Mouse (Mus musculus): ENCODE measurements at regions not wholly inside any gene's neighbourhood (a gene's known extent, or its start where the extent isn't known, plus 50 kb on each side); places are given as distances from the start of the nearest gene placed in this dataset.

DNA sequence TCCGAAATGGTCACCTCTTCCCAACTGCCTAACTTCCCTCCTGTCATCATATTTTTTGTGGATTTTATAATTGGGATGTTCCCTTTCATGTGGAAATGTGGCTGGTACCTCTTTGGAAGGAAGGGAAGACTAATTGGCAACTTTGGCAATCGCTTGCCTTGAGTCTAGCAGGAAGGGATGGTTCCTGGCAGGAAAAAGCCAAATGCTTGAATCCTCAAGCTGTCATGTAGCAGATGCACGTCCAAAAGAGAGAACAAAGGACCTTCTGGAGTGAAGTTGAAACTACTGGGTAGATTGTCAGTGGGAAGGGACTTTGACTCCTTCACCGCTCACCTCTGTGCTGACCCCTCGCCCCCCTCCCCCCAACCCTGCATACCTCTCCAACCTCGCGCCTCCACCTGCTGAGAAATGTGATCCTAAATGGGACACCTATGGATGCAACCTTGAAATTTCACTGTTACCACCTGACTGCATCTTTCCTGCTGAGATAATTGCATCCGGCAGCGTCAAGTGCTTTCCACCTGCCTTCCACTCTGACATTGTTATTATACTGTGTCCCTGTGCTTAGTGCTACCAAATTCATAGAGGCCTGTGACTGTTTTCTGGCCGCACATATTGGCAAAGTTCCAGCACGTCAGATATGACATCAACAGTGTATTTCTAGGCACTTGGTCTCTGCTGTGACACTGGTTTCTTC lies 159.6 kb upstream of the Lsm8 start:
- no peaks in the 10 kb centered on the region for H3K27me3 ChIP-seq (replicated peaks)
- H3K36me3 ChIP-seq (replicated peaks) = no peaks in the 10 kb centered on the region
- H3K4me3 ChIP-seq = no peak overlapping the region
- no peak overlapping the region for H3K27ac ChIP-seq
- H3K9ac ChIP-seq = no peak overlapping the region
- H3K4me2 ChIP-seq = no peak overlapping the region
- ATAC-seq (replicated peaks) = peak; percentile 56; the same call in 1 of the 2 replicates
- WGBS = 50% methylated on average over 11 of the region's 11 CpGs
- no peaks in the 10 kb centered on the region for H3K9me3 ChIP-seq
- H3K4me1 ChIP-seq = no peaks in the 10 kb centered on the region

DNA sequence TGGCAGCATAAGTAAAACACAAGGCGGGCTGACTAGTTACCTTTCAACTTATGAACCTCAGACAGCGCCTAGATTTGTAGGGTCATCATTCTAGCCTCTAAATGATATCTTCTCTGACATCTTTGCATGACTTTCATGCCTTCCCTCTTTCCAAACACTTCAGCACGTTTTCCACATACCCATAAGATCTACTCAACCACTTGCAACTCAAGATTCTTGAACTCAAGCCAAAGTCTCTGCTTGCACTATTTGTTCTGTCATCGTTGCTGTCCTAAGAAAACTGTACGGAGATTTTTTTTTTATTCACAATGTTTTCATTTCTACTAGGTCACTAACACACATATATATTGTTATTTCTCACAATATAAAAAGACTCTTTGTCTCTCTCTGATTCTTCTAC lies 150.8 kb upstream of the Lsm8 start:
- peaks cover 10% of the 10 kb centered on the region for H3K4me1 ChIP-seq
- H3K9ac ChIP-seq = no peak overlapping the region
- H3K36me3 ChIP-seq (replicated peaks) = no peaks in the 10 kb centered on the region
- no peaks in the 10 kb centered on the region for H3K9me3 ChIP-seq
- no peak overlapping the region for H3K4me3 ChIP-seq
- no peaks in the 10 kb centered on the region for H3K27me3 ChIP-seq (replicated peaks)
- ATAC-seq (replicated peaks) = no peak
- 87% methylated on average over 5 of the region's 5 CpGs for WGBS
- H3K27ac ChIP-seq = no peak overlapping the region
- no peak overlapping the region for H3K4me2 ChIP-seq

GRCm38 (mm10) chr6:18698989-18699728 lies 149.2 kb upstream of the Lsm8 start:
- Histone ChIP-seq H3K9ac (no peak overlapping the region), H3K9me3 (no peaks in the 10 kb centered on the region), H3K4me2 (peak overlapping the region; percentile 10), H3K4me3 (no peak overlapping the region), H3K4me1 (peaks cover 10% of the 10 kb centered on the region), H3K27ac (peak overlapping the region; percentile 55; the same call in 1 of the 2 replicates), H3K27me3 (replicated peaks) (no peaks in the 10 kb centered on the region), H3K36me3 (replicated peaks) (no peaks in the 10 kb centered on the region)
- ATAC-seq (replicated peaks) = peak; percentile 65
- WGBS = 37% methylated on average over 4 of the region's 4 CpGs

DNA sequence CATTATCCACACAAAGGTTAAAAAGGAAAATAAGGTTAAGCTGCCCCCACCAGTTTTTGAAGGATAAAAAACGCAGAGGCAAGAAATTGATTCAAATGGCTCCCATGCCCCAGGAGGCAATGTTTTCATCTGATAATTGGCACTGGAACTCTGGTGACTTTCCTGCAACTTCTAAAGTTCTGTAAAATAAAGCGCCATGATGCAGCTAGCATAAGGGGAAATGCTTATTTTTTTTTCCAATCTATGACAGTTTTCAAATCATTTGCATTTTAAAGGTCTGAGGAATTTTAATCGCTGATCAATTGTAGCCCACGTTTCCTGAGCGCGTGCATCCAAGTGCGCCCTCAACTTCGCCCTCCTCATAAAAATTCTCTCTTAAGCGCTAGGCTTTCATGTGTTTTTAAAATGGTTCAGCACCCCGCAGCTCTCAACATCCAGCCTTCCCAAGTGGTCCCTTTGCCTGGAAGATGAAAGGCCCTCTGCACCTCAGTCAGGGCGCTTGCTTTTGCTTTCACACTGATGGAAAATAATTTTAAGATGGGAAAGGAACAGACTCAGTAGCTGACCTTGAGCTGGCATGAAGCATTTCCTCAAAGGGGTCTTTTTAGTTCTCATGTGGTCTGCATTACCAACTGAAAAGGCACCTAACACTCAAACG lies 148.5 kb upstream of the Lsm8 start:
- peak; percentile 93 for ATAC-seq (replicated peaks)
- no peaks in the 10 kb centered on the region for H3K36me3 ChIP-seq (replicated peaks)
- 14% methylated on average over 12 of the region's 12 CpGs for whole genome bisulfite sequencing
- H3K27ac ChIP-seq = peak overlapping the region; percentile 55
- H3K4me3 ChIP-seq = no peak overlapping the region
- peak overlapping the region; percentile 10 for H3K4me2 ChIP-seq
- H3K27me3 ChIP-seq (replicated peaks) = no peaks in the 10 kb centered on the region
- no peak overlapping the region for H3K9ac ChIP-seq
- peaks cover 10% of the 10 kb centered on the region for H3K4me1 ChIP-seq
- H3K9me3 ChIP-seq = no peaks in the 10 kb centered on the region

GRCm38 (mm10) chr6:18710763-18711162 lies 137.6 kb upstream of the Lsm8 start:
- Histone ChIP-seq H3K9me3 (no peaks in the 10 kb centered on the region), H3K36me3 (replicated peaks) (no peaks in the 10 kb centered on the region), H3K4me2 (no peak overlapping the region), H3K9ac (no peak overlapping the region), H3K27ac (peak overlapping the region; percentile 36; the same call in 1 of the 2 replicates), H3K4me3 (no peak overlapping the region), H3K27me3 (replicated peaks) (no peaks in the 10 kb centered on the region), H3K4me1 (no peaks in the 10 kb centered on the region)
- 0 out of 2 replicates have a peak, but pooled peaks have one; percentile 45 for ATAC-seq (replicated peaks)
- 89% methylated on average over 1 of the region's 1 CpGs for WGBS

DNA sequence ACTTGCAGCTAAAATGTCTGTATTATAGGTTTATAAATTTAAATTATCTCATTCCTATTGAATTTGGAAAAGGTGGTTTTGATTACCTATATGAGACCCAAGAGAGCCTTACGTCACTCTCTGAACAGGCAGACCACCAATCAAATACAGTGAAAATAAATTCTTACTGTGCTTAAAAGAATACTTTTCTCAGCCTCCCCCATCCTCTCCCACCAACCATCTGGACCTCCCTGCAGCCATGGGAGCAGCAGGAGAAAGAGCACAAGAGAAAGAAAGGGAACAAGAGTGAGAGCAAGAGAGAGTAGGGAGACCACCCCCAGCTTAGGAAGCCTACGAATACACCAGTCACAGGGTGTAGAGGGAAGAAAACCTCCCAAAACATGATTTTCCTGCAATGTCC lies 99.5 kb upstream of the Lsm8 start:
- WGBS = 66% methylated on average over 2 of the region's 2 CpGs
- no peak for ATAC-seq (replicated peaks)

DNA sequence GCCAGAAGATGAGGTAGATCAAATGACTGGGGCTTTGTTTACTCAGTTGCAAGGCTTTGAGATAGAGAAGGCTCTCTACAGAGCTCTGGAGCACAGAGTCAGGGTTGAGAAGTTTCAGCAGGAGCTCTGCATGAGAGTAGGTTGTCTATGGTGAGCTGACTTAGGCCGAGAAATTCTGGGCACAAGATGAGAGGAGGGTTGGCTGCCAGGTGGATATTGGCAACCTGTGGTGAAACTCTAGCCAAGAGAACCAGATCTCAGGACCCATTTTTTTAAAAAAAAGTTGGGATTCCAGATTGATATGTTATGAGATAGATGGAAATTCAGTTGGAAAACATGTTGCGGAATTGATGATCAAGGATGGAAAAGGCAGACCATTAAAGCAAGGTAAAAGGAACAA lies 83.8 kb upstream of the Lsm8 start:
- 94% methylated on average over 2 of the region's 2 CpGs for WGBS
- no peaks in the 10 kb centered on the region for H3K36me3 ChIP-seq (replicated peaks)

More for the DNA sequence above, 99.5 kb upstream of the Lsm8 start:
- no peak overlapping the region for H3K4me3 ChIP-seq
- no peaks in the 10 kb centered on the region for H3K27me3 ChIP-seq (replicated peaks)
- no peak overlapping the region for H3K9ac ChIP-seq
- no peak overlapping the region for H3K4me2 ChIP-seq
- no peaks in the 10 kb centered on the region for H3K9me3 ChIP-seq
- no peak overlapping the region for H3K27ac ChIP-seq
- H3K36me3 ChIP-seq (replicated peaks) = no peaks in the 10 kb centered on the region
- H3K4me1 ChIP-seq = no peaks in the 10 kb centered on the region

DNA sequence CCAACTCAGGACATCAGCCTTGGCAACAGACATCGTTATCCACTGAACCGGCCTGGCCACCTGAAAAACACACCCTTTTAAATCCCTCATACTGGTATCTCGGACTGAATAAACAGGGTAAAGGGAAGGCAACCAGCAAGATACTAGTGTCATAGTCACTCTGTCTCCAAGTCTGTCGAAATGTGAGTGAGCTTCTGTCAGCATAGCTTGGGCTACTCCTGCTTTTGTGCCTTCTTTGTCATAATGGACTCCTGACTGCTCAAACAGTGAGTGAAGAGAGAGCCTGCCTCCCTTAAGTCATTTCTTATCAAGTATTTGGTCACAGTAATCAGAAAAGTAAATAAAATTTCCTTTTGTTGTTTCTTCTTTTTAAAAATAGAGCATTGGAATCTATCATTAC lies 53.0 kb upstream of the Lsm8 start:
- Histone ChIP-seq H3K27ac (0 out of 2 replicates have a peak overlapping the region, but pooled peaks have one; percentile 25), H3K27me3 (replicated peaks) (no peaks in the 10 kb centered on the region), H3K9ac (no peak overlapping the region), H3K36me3 (replicated peaks) (no peaks in the 10 kb centered on the region), H3K4me3 (no peak overlapping the region), H3K4me1 (no peaks in the 10 kb centered on the region), H3K9me3 (no peaks in the 10 kb centered on the region), H3K4me2 (no peak overlapping the region)
- 46% methylated on average over 4 of the region's 4 CpGs for WGBS
- ATAC-seq (replicated peaks) = peak; percentile 74; the same call in 1 of the 2 replicates

More for the DNA sequence above, 83.8 kb upstream of the Lsm8 start:
- no peak for ATAC-seq (replicated peaks)
- H3K4me1 ChIP-seq = no peaks in the 10 kb centered on the region
- no peak overlapping the region for H3K4me3 ChIP-seq
- H3K9me3 ChIP-seq = no peaks in the 10 kb centered on the region
- no peaks in the 10 kb centered on the region for H3K27me3 ChIP-seq (replicated peaks)
- H3K4me2 ChIP-seq = no peak overlapping the region
- H3K27ac ChIP-seq = no peak overlapping the region
- no peak overlapping the region for H3K9ac ChIP-seq

- Histone ChIP-seq H3K9me3 (no peaks in the 10 kb centered on the region), H3K9ac (no peak overlapping the region), H3K36me3 (replicated peaks) (no peaks in the 10 kb centered on the region), H3K4me1 (no peaks in the 10 kb centered on the region), H3K27me3 (replicated peaks) (no peaks in the 10 kb centered on the region), H3K4me2 (no peak overlapping the region), H3K27ac (no peak overlapping the region), H3K4me3 (no peak overlapping the region)
- WGBS = 14% methylated on average over 1 of the region's 1 CpGs
- peak; percentile 71; the same call in 1 of the 2 replicates for ATAC-seq (replicated peaks)
Observed at GRCm38 (mm10) chr6:18795847-18796246, 52.5 kb upstream of the Lsm8 start.

DNA sequence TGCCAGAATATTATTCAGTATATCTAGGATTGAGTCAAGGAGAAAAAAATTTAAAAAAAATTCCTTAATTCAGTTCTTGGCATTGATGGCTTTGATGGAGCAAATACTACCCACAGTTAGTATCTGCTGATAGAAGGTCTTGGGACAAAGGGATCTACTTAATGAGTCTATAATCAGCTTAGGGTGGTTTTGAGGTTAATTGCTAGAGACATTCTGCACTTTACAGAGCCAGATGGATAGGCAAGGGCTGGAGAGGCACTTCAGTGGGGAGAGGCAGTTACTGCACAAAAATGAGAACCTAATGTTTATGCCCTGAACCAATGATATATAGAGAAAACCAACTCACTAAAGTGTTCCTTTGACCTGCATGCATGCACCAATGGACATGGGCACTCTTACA lies 51.8 kb upstream of the Lsm8 start:
- no peaks in the 10 kb centered on the region for H3K9me3 ChIP-seq
- H3K4me1 ChIP-seq = no peaks in the 10 kb centered on the region
- H3K9ac ChIP-seq = no peak overlapping the region
- H3K27me3 ChIP-seq (replicated peaks) = no peaks in the 10 kb centered on the region
- H3K36me3 ChIP-seq (replicated peaks) = no peaks in the 10 kb centered on the region
- peak; percentile 88 for ATAC-seq (replicated peaks)
- H3K4me3 ChIP-seq = no peak overlapping the region
- no peak overlapping the region for H3K27ac ChIP-seq
- H3K4me2 ChIP-seq = no peak overlapping the region
